Mouse (Mus musculus) c-Kit-negative CD71-positive TER-119-positive erythroid progenitor cells, embryonic 14.5 days (primary cell): ENCODE data around the gene Ccdc141.

Experiments used
- DNase-seq: peaks from one replicate; pipeline ENCODE4 v3.0.0-alpha.2; 2013; ENCODE audit warnings: low read depth, low spot score

The Ccdc141 gene

DNA sequence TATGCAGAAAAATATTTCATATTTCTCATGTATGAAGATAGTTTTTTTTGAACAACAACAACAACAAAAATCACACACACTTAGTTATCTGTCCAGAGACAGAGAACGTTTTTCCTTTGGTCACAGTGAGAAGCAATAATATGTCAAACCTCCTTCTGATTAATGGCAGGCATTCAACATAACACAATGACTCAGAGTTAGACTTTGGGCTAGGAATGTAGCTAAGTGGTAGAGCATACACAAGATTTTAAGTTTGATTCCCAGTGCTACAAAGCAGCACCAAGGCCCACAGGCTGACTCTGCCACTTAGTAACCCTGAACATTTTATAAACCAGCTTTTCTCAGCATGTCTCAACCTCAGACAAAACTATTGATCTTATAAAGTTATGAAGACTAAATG, 35.5 kb downstream of the Ccdc141 start:
- DNase-seq: no peak

DNA sequence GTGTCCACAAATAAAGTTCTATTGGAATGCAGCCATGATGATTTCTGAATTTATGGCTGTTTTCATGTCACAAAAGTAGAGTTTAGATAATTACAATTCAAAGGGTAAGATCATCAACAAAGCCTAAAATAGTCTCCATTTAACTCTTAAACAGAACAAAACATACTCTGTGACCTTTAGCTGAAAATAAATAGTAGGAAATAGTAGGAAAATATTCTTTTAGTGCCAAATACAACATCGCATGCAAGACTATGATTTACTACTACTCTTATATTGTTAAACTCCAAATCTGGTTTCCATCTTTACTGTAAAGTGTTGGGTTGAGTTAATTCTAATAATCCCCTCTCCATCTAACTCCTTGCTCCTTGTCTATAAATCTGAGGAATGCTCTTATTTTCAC, 37.0 kb downstream of the Ccdc141 start:
- no peak for DNase-seq

DNA sequence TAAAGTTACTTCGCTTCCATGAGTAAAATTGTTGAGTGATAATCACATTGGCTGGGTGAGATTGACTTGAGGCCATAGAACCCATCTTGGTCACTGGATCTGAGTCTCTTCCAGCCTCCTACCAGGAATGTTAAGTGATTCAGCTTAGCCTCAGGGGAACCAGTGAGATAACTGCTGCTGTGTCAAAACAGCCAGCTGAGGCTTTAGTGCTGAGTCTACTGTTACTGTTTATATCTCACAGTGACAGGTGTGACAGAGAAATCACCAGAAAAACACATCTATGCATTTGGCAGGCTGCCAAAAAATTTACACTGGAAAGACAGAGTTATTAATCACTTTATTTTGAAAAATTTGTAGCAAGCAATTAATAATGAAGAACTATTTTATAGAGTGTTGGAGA, 43.5 kb downstream of the Ccdc141 start:
- no peak for DNase-seq

DNA sequence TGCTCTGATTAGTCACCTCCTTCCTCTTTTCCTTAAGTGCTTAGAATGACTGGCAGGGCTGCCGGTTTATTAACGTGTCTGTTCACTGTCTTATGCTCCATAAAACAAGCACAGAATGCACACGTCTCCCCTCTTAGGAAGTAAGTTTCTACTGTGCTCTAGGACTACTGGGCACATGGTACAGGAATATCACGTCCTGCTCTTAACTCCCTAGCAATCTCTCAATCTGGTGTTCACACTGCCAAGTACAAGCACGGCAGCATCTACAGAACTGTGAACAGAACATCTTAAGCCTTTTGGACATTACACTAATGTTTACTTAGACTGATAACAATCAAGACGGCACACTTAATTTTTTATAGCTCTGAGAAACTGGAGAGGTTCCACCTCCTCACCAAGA, 52.3 kb downstream of the Ccdc141 start:
- DNase-seq: no peak

DNA sequence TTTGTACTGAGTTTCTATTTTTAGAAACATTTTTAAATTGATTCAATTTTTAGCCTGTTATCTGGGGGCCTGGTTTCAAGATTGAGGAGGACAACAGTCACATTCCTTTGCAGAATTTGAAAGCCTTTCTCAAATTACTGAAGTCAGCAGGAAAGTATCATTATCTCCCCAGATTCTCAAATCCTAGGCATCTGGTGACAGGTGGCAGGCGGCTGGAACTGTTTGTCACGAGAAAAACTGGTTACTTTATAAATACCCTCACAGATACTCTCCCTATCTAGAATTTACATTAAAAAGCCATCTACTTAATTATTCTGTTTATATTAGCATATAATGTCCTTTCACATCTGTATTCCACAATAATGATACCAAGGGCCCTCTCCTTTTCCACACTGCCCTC, 56.1 kb downstream of the Ccdc141 start:
- no peak for DNase-seq

DNA sequence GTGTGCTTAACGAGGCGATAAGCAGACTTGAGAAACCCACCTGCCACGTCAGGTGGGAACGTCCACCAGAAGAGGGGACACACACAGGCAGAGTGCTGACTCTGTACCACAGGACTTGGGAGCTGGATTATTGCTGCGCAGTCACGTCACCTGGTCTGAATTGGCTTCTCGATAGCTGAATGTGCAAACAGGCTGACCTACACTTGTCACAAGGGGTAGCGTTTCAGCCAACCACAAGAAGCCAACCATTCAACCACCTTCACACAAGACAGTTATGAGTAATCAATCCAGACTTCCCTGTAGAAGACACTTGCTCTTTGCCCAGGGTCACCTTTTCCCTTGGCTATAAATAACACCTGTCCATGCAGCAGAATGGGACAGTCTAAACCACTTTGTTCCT, 56.6 kb downstream of the Ccdc141 start:
- no peak for DNase-seq

DNA sequence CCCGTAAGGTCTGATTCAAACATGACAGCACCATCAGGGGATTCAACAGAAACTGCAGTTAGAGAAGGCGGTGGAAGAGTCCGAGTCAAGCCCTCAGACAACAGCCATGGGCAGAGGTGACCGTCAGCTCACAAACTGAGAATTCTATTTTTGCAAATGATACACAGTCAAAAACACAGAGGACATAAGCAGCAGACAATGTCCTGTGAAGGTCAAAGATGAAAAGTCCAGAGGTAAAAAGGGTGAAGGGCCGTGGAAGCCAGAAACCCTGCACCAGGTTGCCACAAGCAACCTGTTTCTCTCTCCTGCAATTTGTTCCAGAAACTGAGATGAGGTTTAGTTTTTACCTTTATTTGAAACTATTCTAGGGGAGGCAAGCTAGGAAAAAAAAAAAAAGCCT, 57.4 kb downstream of the Ccdc141 start:
- no peak for DNase-seq

DNA sequence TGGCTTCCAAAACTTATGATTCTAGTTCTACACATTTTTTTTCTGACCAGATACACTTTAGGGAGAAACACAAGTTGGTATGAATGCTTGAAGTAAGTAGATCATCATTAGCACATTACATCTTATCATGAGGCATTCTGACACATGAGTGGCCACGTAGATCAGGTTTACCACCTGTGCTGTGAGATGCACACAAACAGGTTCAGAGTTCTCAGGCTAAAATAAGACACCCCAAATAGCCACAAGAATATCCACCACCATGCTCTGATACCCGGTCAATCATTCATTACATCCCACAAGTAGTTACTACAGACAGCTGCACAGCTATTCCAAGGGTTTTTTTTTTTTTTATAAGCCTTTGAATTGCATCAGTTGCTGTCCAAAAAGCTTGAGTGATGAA, 59.3 kb downstream of the Ccdc141 start:
- no peak for DNase-seq

DNA sequence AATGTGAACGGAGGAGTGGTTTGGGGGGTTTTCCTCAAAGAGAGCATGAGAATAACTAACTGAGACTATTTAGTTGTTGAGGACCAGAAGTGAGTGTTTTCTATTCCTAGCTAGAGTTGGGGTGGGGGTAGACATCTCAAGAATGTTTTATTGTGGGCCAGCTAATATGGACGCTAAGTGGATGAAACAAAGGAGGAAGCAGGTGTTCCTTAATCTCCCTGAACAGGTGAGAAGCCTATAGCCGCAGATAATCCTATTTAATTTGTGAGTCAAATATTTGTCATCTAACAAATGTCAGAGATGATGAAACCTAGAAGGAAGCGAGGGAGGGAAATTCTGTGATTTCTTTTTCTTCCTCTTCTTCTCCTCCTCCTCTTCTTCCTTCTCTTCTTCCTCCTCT, 60.1 kb downstream of the Ccdc141 start:
- DNase-seq: no peak

DNA sequence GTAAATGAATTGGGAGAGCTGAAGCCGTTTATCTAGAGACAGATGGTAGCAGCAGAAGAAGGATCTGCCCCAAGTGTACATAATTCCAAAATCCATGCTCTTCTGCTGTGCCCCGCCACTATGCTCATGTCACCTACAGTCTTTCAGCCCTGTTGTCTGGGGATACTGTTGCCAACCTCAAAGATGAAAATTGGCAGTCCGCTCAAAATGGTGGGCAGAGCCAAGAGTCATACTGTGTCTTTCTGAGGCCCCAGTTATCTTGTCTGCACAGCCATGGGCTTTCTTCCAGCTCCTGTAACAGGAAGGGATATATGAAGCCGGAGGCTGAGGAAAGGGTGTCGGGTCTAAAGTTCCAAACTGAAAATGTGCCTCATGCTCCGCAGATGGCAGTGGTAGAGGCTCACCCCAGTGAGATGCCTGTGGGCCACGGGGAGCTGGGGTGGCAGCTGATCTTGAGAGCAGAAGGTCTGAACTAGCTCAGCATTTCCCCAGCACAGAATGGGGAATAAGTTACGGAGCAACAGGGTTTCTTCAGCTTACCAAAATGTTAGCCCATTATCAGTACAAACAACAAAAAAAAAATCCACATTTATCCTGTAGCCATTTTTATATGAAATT, 60.8 kb downstream of the Ccdc141 start:
- no peak for DNase-seq

DNA sequence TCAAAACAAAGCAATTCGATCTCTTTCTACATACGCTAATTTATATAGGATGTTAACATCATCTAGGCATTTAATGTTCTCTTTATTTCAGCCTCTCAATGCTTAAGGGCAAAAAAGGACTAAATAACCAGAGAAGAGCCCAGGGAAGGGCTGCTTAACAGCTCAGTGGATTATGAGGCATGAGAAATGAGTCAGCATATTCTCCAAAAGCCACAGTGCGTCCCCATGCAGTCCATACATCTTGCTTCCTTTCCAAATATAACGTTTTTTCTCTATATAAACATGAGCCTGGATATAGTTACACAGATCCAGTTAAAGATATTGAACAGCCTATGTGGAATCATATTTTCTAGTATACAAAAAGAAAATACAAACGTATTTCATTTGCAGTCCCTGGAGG, 61.9 kb downstream of the Ccdc141 start:
- DNase-seq: no peak

DNA sequence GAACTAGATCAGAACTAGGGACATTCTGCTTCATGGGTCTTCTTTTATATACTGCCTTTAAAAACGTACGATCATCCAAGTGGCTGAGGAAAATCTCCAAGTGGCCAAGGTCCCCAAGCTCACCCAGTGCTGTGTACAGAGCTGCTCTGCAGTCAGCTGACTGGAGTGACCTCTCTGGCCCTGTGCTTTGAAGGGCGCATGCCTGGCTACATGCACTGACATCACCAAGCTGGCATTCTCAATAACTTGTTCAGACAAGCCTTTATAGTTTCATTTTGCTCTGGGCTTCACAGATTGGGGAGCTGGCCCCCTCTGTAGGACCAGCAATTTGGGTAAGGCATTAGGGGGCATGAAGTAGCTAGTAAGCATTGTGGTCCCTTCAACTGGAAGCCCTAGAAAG, 64.3 kb downstream of the Ccdc141 start:
- no peak for DNase-seq

DNA sequence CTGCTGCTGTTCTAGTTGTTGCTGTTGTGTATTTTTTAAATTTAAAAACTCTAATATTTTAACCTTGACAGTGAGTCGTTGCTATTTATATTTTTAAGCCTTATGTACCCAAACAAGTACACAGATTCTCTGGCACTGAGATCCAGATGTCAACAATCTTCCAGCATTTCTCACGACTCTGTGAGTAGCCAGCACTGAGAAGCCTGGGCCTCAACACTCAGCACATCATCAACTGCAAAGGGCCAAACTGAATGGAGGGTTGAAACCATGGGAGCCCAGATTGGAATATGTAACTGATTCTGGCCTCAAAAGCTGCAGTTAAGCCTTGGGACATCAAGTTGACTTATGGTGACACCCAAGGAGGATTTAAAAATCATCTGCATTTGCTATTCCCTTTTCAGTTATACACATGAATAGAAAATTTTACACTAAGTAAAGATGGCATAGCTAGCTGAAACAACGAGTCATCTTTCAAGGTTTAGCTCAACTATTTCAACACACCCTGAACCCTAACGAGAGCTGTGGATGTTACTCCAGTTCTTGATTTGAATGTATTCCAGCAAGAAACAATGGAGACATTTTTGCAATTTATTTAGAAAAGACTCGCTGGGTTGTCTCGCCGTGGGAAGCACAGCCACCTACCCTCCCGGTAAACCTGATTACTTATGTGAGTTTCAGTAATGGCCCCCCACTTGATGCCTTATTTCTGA, 65.3 kb downstream of the Ccdc141 start:
- no peak for DNase-seq

DNA sequence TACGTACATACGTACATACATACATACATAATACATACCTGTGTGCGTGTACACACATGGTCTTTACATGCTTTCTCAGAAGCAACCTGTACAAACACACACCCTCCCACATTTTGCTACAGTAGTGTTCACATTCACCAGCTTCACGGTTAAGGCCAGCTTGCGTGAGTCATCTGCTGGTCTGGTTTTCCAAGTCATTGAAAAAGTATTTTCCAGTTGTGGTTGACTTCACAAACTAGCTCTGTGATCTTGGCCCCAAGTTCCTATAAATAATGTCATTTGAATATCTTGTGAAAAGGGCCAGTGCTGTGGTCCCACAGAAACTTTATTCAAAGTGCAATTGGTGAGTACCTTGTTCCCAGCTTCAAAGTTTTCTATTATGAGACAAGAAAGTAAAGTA, 67.9 kb downstream of the Ccdc141 start:
- DNase-seq: no peak

DNA sequence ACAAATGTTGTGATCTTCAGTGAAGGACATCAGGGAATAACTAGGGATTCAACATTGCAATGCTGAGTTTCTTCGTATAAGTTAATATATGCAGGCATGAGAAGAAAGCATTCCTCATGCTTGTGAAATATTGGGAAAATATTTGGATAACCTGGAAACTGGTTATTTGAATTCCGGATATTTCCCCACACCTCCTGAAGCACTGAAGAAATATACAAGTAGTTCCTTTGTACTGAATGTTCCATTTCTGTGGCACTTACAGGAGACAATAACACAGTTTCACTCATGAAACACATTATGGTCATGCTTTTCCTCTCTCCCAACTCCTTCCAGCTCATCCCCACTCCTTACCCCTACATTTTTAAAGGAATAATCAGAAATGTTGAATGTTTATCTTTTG, 70.6 kb downstream of the Ccdc141 start:
- DNase-seq: no peak

DNA sequence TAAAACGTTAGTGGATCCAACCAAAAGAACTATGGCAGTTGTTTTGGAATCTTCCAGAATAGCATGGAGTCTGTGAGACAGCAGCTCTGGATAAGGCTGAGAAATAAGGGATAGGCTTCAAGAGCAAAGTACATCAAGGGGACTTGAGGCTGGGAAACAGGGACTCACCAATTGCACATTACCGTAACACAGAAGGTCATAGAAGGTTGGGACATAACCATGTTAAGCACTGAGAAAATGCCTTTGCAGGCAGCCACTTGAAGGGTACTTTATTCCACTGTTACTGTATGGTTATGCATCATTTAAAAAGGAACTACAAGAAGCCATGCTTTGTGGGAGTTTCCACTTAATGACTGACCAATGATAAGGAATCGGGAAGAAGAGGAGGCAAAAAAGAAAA, 71.7 kb downstream of the Ccdc141 start:
- no peak for DNase-seq

DNA sequence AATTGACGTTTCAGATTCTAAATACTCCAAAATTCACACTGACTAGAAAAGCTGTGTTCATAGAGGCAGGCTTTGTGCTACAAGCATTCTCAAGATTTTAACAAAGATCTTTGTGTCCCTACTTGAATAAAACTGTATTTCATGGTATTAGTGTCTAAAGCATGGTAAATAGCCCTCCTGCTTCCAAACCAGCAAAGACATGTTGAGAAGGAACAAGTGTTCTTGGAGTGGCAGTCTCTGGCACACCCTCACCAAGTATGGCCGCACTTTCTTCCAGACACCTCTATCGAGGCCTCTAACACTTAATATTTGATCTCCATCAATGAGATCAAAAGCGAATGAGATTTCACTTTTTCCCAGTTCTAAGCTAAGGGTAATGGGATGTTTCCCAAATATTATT, 78.7 kb downstream of the Ccdc141 start:
- no peak for DNase-seq

DNA sequence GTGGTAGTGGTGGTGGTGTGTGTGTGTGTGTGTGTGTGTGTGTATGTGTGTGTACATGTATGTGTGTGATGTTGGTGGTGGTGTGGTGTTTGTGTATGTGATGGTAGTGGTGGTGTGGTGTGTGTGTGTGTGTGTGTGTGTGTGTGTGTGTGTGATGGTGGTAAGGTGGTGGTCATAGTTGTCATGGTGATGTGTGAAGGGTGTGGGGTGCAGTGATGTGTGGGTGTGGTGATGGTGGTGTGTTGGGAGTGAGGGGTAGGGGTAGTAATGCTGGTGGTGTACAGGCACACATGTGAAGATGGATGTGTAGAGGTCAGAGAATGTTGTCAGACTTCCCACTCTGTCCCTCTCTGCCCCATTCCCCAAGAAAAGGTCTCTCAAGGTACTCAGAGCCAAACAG, 85.1 kb downstream of the Ccdc141 start:
- no peak for DNase-seq

DNA sequence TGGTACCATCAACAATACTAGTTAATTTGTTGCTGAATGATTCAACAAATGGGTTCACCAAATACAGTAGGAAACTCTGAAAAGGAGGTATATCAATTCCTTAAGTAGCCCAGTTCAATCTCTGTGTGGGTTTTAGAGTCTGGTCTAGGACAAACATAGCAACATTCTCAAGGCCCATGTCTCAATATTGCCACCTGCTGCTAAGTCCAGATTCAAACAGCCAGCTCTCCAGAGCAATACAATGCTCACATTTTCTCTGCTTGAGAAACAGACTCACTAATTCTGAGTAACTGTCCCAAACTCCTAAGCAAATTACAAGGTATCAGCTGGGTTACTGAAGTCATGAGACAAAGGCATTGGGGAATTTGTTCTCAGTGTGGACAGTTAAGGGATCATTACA, 85.8 kb downstream of the Ccdc141 start:
- no peak for DNase-seq

DNA sequence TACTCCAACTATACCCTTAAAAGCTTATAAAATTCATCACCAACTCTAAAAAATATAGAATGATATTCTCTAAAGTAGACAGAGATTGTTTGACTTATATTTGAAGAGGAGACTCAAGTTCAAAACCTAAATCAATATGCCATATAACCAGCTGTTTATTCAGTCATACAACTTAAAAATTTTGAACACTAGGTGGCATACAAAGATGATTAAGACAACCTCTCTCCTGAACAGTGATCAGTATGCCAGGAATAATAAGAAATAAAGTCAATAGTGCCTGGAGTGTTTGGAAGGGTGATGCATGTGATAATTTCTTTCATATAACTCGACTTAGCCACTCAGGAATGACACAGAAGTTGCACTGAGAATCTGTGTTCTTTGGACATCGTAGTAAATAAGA, 89.3 kb downstream of the Ccdc141 start:
- no peak for DNase-seq

DNA sequence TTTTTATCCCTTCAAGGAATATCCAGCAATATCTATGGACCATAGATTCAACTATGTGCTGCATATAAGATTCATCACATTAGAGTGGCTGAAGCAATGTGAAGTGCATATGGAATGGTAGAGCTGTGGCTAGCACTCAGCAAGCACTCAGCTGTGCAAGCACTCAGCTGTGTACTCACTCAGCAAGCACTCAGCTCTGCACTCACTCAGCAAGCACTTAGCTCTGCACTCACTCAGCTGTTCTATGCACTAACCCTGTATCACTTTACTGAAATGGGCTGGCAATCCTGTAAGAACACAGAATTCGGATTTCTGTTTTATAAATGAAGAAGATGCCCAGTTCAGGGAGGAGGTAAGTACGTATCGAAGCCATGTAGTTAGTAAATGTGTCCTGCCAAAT, 89.8 kb downstream of the Ccdc141 start:
- DNase-seq: no peak

DNA sequence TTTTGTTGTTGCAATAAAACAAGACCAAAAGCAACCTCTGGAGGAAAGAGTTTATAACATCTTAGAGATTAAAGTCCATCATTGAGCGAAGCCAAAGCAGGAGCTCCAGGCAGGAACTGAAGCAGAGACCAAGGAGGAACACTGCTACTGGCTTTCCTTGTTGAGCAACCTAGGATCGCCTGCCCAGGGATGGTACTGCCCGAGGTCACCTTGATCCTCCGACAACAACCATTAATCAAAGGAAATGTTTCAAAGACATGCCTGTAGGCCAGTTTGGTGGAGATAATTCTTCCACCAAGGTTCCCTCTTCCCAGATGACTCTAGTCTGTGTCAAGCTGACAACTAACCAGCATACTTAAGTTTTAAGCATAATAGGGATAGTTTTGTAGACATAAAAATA, 91.7 kb downstream of the Ccdc141 start:
- DNase-seq: no peak

DNA sequence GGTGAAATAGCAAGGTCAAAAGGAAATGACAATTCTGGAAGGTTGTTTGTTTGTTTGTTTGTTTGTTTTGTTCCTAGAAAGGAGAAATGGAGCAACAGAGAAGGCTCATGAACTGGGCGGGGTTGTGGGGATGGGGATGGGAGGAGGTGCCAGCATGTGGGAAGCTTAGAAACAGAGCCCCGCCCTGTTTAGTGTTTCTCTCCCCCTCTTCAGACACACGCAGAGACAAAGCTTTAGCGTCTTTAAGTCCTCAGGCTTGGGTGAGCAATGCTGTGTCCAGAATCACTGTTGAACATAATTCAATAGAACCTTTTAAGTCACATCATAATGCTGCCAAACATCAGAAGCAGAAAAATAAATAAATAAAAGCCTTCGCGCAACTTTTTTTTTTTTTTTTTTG, 96.1 kb downstream of the Ccdc141 start:
- DNase-seq: no peak

DNA sequence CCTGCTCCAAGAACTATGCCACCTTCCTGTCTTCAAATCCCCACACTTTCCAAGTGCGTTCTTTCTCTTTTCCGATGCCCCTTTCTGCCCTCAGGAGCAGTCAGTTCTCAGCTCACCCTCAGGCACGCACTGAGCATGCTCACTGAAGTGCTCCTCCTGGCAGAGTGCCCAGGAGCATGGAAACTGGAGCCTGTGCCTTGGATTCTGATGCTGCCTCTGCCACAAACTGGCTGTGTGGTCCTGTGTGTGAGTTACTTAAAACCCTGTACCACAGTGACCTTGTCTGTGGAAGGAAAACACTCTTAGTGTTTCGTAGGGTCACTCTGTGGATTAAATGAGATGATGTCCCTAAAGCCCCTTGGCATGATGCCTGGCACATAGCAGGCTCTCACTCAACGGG, 96.5 kb downstream of the Ccdc141 start:
- no peak for DNase-seq
